Mouse (Mus musculus) embryonic facial prominence, embryonic 14.5 days (tissue): ENCODE measurements at regions not wholly inside any gene's neighbourhood (a gene's known extent, or its start where the extent isn't known, plus 50 kb on each side); places are given as distances from the start of the nearest gene placed in this dataset.

Experiments
- ATAC-seq: fragments of 200-750 bp; cut with Nextera tagmentation; 2 replicates; pipeline ENCODE4 v1.8.0; 2017; ENCODE audit warnings: low read depth, moderate number of reproducible peaks, moderate TSS enrichment
- DNase-seq: peaks from one replicate; pipeline ENCODE4 v3.0.0-alpha.2; 2015; ENCODE audit warnings: low spot score
- H3K27ac ChIP-seq: fragments of 300-500 bp; sonication (generic); replicated peaks from 2 replicates; pipeline ENCODE4 v1.5.1; 2014; ENCODE audit warnings: low read depth, mild to moderate bottlenecking, low read length, moderate library complexity
- H3K27me3 ChIP-seq: fragments of 300-500 bp; sonication (generic); replicated peaks from 2 replicates; pipeline ENCODE4 v1.6.1; 2014; ENCODE audit warnings: low read length; ENCODE audit not compliant: control insufficient read depth, insufficient read depth
- H3K36me3 ChIP-seq: fragments of 300-500 bp; sonication (generic); 2 replicates; pipeline ENCODE4 v1.6.1; 2014; ENCODE audit warnings: low read length, mixed read lengths; ENCODE audit not compliant: control insufficient read depth, insufficient read depth
- H3K4me1 ChIP-seq: fragments of 300-500 bp; sonication (generic); 2 replicates; pipeline ENCODE4 v1.6.1; 2014; ENCODE audit warnings: antibody characterized with exemption, low read length; ENCODE audit not compliant: control insufficient read depth, insufficient read depth
- H3K4me2 ChIP-seq: fragments of 300-500 bp; sonication (generic); 2 replicates; pipeline ENCODE4 v1.6.1; 2014; ENCODE audit warnings: low read depth, mild to moderate bottlenecking, low read length, moderate library complexity, mixed read lengths
- H3K4me3 ChIP-seq: fragments of 300-500 bp; sonication (generic); 2 replicates; pipeline ENCODE4 v1.5.1; 2014; ENCODE audit warnings: low read depth, mild to moderate bottlenecking, low read length
- H3K9ac ChIP-seq: fragments of 300-500 bp; sonication (generic); 2 replicates; pipeline ENCODE4 v1.6.1; 2014; ENCODE audit warnings: low read depth, mild to moderate bottlenecking, low read length, moderate library complexity, mixed read lengths
- H3K9me3 ChIP-seq: fragments of 300-500 bp; sonication (generic); 2 replicates; pipeline ENCODE4 v1.6.1; 2016; ENCODE audit warnings: low read length; ENCODE audit not compliant: control insufficient read depth
- WGBS: fragments of 180-500 bp; shearing (Covaris S2); extraction: QIAGEN DNeasy Blood & Tissue Kit; methylation state at CpG from one replicate; pipeline ENCODE4 v1.1.7; 2014; 5-methylcytosine and 5-hydroxymethylcytosine counted together

GRCm38 (mm10) chr6:31323228-31324190, 75.0 kb upstream of the Mkln1 start:
- Histone ChIP-seq H3K4me2 (no peak overlapping the region), H3K9me3 (no peaks in the 10 kb centered on the region), H3K4me3 (no peak overlapping the region), H3K27me3 (no peaks in the 10 kb centered on the region), H3K36me3 (no peaks in the 10 kb centered on the region), H3K9ac (no peak overlapping the region), H3K4me1 (peaks cover 6% of the 10 kb centered on the region; the same call in 1 of the 2 replicates), H3K27ac (no peak overlapping the region)
- 64% methylated on average over 9 of the region's 9 CpGs for WGBS
- DNase-seq (no peak), ATAC-seq (no peak)

GRCm38 (mm10) chr6:31324717-31325116, 73.8 kb upstream of the Mkln1 start:
- H3K36me3 ChIP-seq: no peaks in the 10 kb centered on the region
- no peak overlapping the region for H3K4me3 ChIP-seq
- no peak for DNase-seq
- H3K27ac ChIP-seq: no peak overlapping the region
- H3K4me2 ChIP-seq: no peak overlapping the region
- H3K9ac ChIP-seq: no peak overlapping the region
- no peaks in the 10 kb centered on the region for H3K9me3 ChIP-seq
- no peak for ATAC-seq
- H3K4me1 ChIP-seq: 0 out of 2 replicates have a peak, but pooled peaks cover 6% of the 10 kb centered on the region
- 45% methylated on average over 6 of the region's 6 CpGs for WGBS
- no peaks in the 10 kb centered on the region for H3K27me3 ChIP-seq

- H3K4me2 ChIP-seq: no peak overlapping the region
- 0 out of 2 replicates have a peak, but pooled peaks cover 6% of the 10 kb centered on the region for H3K4me1 ChIP-seq
- DNase-seq (no peak), ATAC-seq (no peak)
- no peaks in the 10 kb centered on the region for H3K9me3 ChIP-seq
- H3K27ac ChIP-seq: no peak overlapping the region
- H3K27me3 ChIP-seq: no peaks in the 10 kb centered on the region
- H3K9ac ChIP-seq: no peak overlapping the region
- no peaks in the 10 kb centered on the region for H3K36me3 ChIP-seq
- no peak overlapping the region for H3K4me3 ChIP-seq
- WGBS: 76% methylated on average over 1 of the region's 1 CpGs
These were observed 72.9 kb upstream of the Mkln1 start for GRCm38 (mm10) chr6:31325621-31326020.

- no peak for ATAC-seq
- H3K9me3 ChIP-seq: no peaks in the 10 kb centered on the region
- no peak for DNase-seq
- no peak overlapping the region for H3K9ac ChIP-seq
- no peak overlapping the region for H3K4me2 ChIP-seq
- no peaks in the 10 kb centered on the region for H3K36me3 ChIP-seq
- 74% methylated on average over 7 of the region's 7 CpGs for WGBS
- H3K27ac ChIP-seq: no peak overlapping the region
- H3K27me3 ChIP-seq: no peaks in the 10 kb centered on the region
- no peaks in the 10 kb centered on the region for H3K4me1 ChIP-seq
- no peak overlapping the region for H3K4me3 ChIP-seq
These were observed 68.2 kb upstream of the Mkln1 start for GRCm38 (mm10) chr6:31330327-31330726.

- Histone ChIP-seq H3K27me3 (no peaks in the 10 kb centered on the region), H3K9ac (no peak overlapping the region), H3K27ac (no peak overlapping the region), H3K9me3 (no peaks in the 10 kb centered on the region), H3K36me3 (no peaks in the 10 kb centered on the region), H3K4me1 (no peaks in the 10 kb centered on the region), H3K4me3 (no peak overlapping the region), H3K4me2 (no peak overlapping the region)
- ATAC-seq: no peak
- WGBS: 91% methylated on average over 3 of the region's 3 CpGs
- no peak for DNase-seq
These were observed 67.7 kb upstream of the Mkln1 start for GRCm38 (mm10) chr6:31330868-31331267.

- no peaks in the 10 kb centered on the region for H3K36me3 ChIP-seq
- H3K4me1 ChIP-seq: no peaks in the 10 kb centered on the region
- no peaks in the 10 kb centered on the region for H3K9me3 ChIP-seq
- ATAC-seq (no peak), DNase-seq (no peak)
- WGBS: 83% methylated on average over 6 of the region's 6 CpGs
- H3K4me3 ChIP-seq: no peak overlapping the region
- H3K27me3 ChIP-seq: no peaks in the 10 kb centered on the region
- H3K4me2 ChIP-seq: no peak overlapping the region
- no peak overlapping the region for H3K9ac ChIP-seq
- H3K27ac ChIP-seq: no peak overlapping the region
These were observed 66.3 kb upstream of the Mkln1 start for GRCm38 (mm10) chr6:31332254-31332653.

- no peak overlapping the region for H3K27ac ChIP-seq
- no peak overlapping the region for H3K4me2 ChIP-seq
- no peak overlapping the region for H3K4me3 ChIP-seq
- H3K9ac ChIP-seq: no peak overlapping the region
- H3K27me3 ChIP-seq: no peaks in the 10 kb centered on the region
- H3K4me1 ChIP-seq: no peaks in the 10 kb centered on the region
- WGBS: 65% methylated on average over 4 of the region's 4 CpGs
- no peaks in the 10 kb centered on the region for H3K9me3 ChIP-seq
- H3K36me3 ChIP-seq: no peaks in the 10 kb centered on the region
- DNase-seq (no peak), ATAC-seq (no peak)
These were observed 65.8 kb upstream of the Mkln1 start for GRCm38 (mm10) chr6:31332714-31333113.

- Histone ChIP-seq H3K4me1 (no peaks in the 10 kb centered on the region), H3K36me3 (no peaks in the 10 kb centered on the region), H3K9ac (no peak overlapping the region), H3K27ac (no peak overlapping the region), H3K4me3 (no peak overlapping the region), H3K4me2 (no peak overlapping the region), H3K9me3 (no peaks in the 10 kb centered on the region), H3K27me3 (no peaks in the 10 kb centered on the region)
- DNase-seq (no peak), ATAC-seq (peak; percentile 53; the same call in 1 of the 2 replicates)
- WGBS: 61% methylated on average over 16 of the region's 16 CpGs
These were observed 65.2 kb upstream of the Mkln1 start for GRCm38 (mm10) chr6:31333228-31333922.
